Mouse (Mus musculus) CH12.LX (cell line): Measurements from ENCODE around the gene Ank. TPM values are rescaled to one million over a fixed set of nuclear protein-coding genes. Genes with fewer than 3 reads are reported as not detected.

ENCODE experiments used
- DNase-seq: peaks from one replicate; pipeline ENCODE4 v3.0.0-alpha.2; 2013; ENCODE audit errors: extremely low read depth
- H3K27ac ChIP-seq: 2 replicates; pipeline ENCODE4 v1.5.1; 2012; ENCODE audit warnings: low read depth, mild to moderate bottlenecking, control low read depth, moderate library complexity; ENCODE audit not compliant: insufficient read depth
- H3K27me3 ChIP-seq: replicated peaks from 2 replicates; pipeline ENCODE3; 2012; ENCODE audit warnings: inconsistent platforms
- H3K36me3 ChIP-seq, 2 experiments: replicated peaks in 1 of 2; 2 replicates each; pipeline versions ENCODE3 to v1.6.1; 2012; ENCODE audit warnings: inconsistent platforms in 1 of 2, low read length in 1 of 2, mild to moderate bottlenecking in 1 of 2, mixed read lengths in 1 of 2, moderate library complexity in 1 of 2; ENCODE audit not compliant: control insufficient read depth in 1 of 2, insufficient read depth in 1 of 2
- H3K4me1 ChIP-seq, 2 experiments: 2 replicates each; pipeline ENCODE4 v1.6.1; 2012; ENCODE audit warnings: inconsistent platforms in 1 of 2, moderate library complexity in 1 of 2; ENCODE audit not compliant: insufficient read depth in 2 of 2, control insufficient read depth in 1 of 2
- H3K4me2 ChIP-seq: 2 replicates; pipeline ENCODE4 v1.6.1; 2012; ENCODE audit warnings: low read depth, mild to moderate bottlenecking, control low read depth; ENCODE audit not compliant: poor library complexity, insufficient read depth, severe bottlenecking
- H3K4me3 ChIP-seq, 3 experiments: fragments of 150-350 bp in 1 of 3; sonication (generic) in 1 of 3; replicated peaks in 1 of 3; 2 replicates each; pipeline versions ENCODE3 to v1.5.1; 2011 to 2012; ENCODE audit warnings: low read depth in 2 of 3, low read length in 2 of 3, mild to moderate bottlenecking in 2 of 3, moderate library complexity in 2 of 3, control low read depth in 1 of 3, improper control_type of control experiment in 1 of 3, inconsistent platforms in 1 of 3, mixed read lengths in 1 of 3; ENCODE audit not compliant: poor library complexity in 1 of 3
- H3K79me2 ChIP-seq: replicated peaks from 2 replicates; pipeline ENCODE4 v1.6.1; 2012; ENCODE audit warnings: mild to moderate bottlenecking, moderate library complexity; ENCODE audit not compliant: control insufficient read depth, poor library complexity, insufficient read depth, severe bottlenecking; ENCODE audit errors: extremely low read depth
- H3K9ac ChIP-seq: 2 replicates; pipeline ENCODE4 v1.6.1; 2012; ENCODE audit warnings: low read depth, mild to moderate bottlenecking, control low read depth, moderate library complexity; ENCODE audit not compliant: insufficient read depth
- H3K9me3 ChIP-seq: replicated peaks from 2 replicates; pipeline ENCODE3; 2012; ENCODE audit warnings: low read length, inconsistent platforms, mixed read lengths
- CHD1 ChIP-seq: IDR thresholded peaks from 2 replicates; pipeline ENCODE4 v1.6.1; 2012; ENCODE audit warnings: low read depth, low read length, improper control_type of control experiment, inconsistent platforms
- CTCF ChIP-seq, 2 experiments: IDR thresholded peaks in 1 of 2; conservative IDR thresholded peaks in 1 of 2; 2 replicates each; pipeline ENCODE4 v1.5.1; 2011 to 2012; ENCODE audit warnings: low read depth in 2 of 2, low read length in 2 of 2, improper control_type of control experiment in 1 of 2, inconsistent platforms in 1 of 2, mild to moderate bottlenecking in 1 of 2, moderate library complexity in 1 of 2
- E2F4 ChIP-seq: IDR thresholded peaks from 2 replicates; pipeline ENCODE4 v1.6.1; 2011; ENCODE audit warnings: low read depth, low read length, improper control_type of control experiment; ENCODE audit not compliant: insufficient replicate concordance
- EP300 ChIP-seq: IDR thresholded peaks from 2 replicates; pipeline ENCODE4 v1.6.1; 2011; ENCODE audit warnings: low read length, improper control_type of control experiment
- IRF4 ChIP-seq: IDR thresholded peaks from 2 replicates; pipeline ENCODE4 v1.6.1; 2014; ENCODE audit warnings: low read depth, mild to moderate bottlenecking, inconsistent platforms, low read length, improper control_type of control experiment
- JUN ChIP-seq: IDR thresholded peaks from 2 replicates; pipeline ENCODE4 v1.6.1; 2011; ENCODE audit warnings: low read depth, mild to moderate bottlenecking, low read length, improper control_type of control experiment, moderate library complexity; ENCODE audit not compliant: insufficient read depth
- JUND ChIP-seq: conservative IDR thresholded peaks from 2 replicates; pipeline ENCODE4 v1.6.1; 2011; ENCODE audit warnings: low read depth, low read length, improper control_type of control experiment
- KAT2A ChIP-seq: IDR thresholded peaks from 2 replicates; pipeline ENCODE4 v1.6.1; 2012; ENCODE audit warnings: low read length, improper control_type of control experiment, inconsistent platforms; ENCODE audit not compliant: insufficient replicate concordance
- MAFK ChIP-seq: IDR thresholded peaks from 2 replicates; pipeline ENCODE4 v1.6.1; 2011; ENCODE audit warnings: low read length, improper control_type of control experiment; ENCODE audit not compliant: insufficient replicate concordance
- MYC ChIP-seq: IDR thresholded peaks from 2 replicates; pipeline ENCODE4 v1.6.1; 2011; ENCODE audit warnings: low read depth, mild to moderate bottlenecking, improper control_type of control experiment, low read length
- NELFE ChIP-seq: IDR thresholded peaks from 2 replicates; pipeline ENCODE4 v1.6.1; 2011; ENCODE audit warnings: low read depth, low read length, improper control_type of control experiment
- PAX5 ChIP-seq: IDR thresholded peaks from 2 replicates; pipeline ENCODE4 v1.6.1; 2012; ENCODE audit warnings: low read length, inconsistent platforms, mixed read lengths
- POLR2A ChIP-seq: IDR thresholded peaks from 2 replicates; pipeline ENCODE4 v1.6.1; 2011; ENCODE audit warnings: low read depth, mild to moderate bottlenecking, improper control_type of control experiment, low read length
- POLR2AphosphoS2 ChIP-seq: IDR thresholded peaks from 2 replicates; pipeline ENCODE4 v1.6.1; 2011; ENCODE audit warnings: low read depth, low read length, improper control_type of control experiment
- SIN3A ChIP-seq: IDR thresholded peaks from 2 replicates; pipeline ENCODE4 v1.6.1; 2012; ENCODE audit warnings: low read length, improper control_type of control experiment, inconsistent platforms
- SMC3 ChIP-seq: IDR thresholded peaks from 2 replicates; pipeline ENCODE4 v1.6.1; 2011; ENCODE audit warnings: low read depth, low read length, improper control_type of control experiment
- TBP ChIP-seq: conservative IDR thresholded peaks from 2 replicates; pipeline ENCODE4 v1.6.1; 2011; ENCODE audit warnings: low read depth, low read length, improper control_type of control experiment
- UBTF ChIP-seq: IDR thresholded peaks from 2 replicates; pipeline ENCODE4 v1.6.1; 2012; ENCODE audit warnings: low read depth, mild to moderate bottlenecking, inconsistent platforms, low read length, improper control_type of control experiment, moderate library complexity
- USF1 ChIP-seq: IDR thresholded peaks from 2 replicates; pipeline ENCODE4 v1.6.1; 2014; ENCODE audit warnings: low read depth, mild to moderate bottlenecking, inconsistent platforms, low read length, improper control_type of control experiment
- USF2 ChIP-seq: conservative IDR thresholded peaks from 2 replicates; pipeline ENCODE4 v1.6.1; 2011; ENCODE audit warnings: low read depth, low read length, improper control_type of control experiment
- ZKSCAN1 ChIP-seq: IDR thresholded peaks from 2 replicates; pipeline ENCODE4 v1.6.1; 2012; ENCODE audit warnings: low read depth, inconsistent platforms, low read length, improper control_type of control experiment, borderline replicate concordance
- ZMIZ1 ChIP-seq: IDR thresholded peaks from 2 replicates; pipeline ENCODE4 v1.6.1; 2012; ENCODE audit warnings: low read depth, mild to moderate bottlenecking, inconsistent platforms, low read length, improper control_type of control experiment
- dilution Hi-C: fragments of 300-500 bp; cut with MboI; formaldehyde crosslinking; loops from 2 replicates; pipeline ENCODE4 v1.14.3; 2020; ENCODE audit warnings: low sequenced_read_pairs; ENCODE audit not compliant: extremely low pct_unique_long_range_greater_than_20kb, extremely low pct_ligation_motif_present
- in situ Hi-C: fragments of 300-500 bp; cut with MboI; formaldehyde crosslinking; loops from 3 replicates; pipeline ENCODE4 v1.14.3; 2019; ENCODE audit warnings: low sequenced_read_pairs, low pct_ligation_motif_present, low pct_unique_long_range_greater_than_20kb, mixed read lengths
- polyA plus RNA-seq: library from polyadenylated mRNA; unstranded; fragments of >175 nt; gene quantifications from 2 replicates; pipeline ENCODE4 v1.2.1, GENCODE M21; 2012; ENCODE audit warnings: low read depth; ENCODE audit not compliant: insufficient read length
- total RNA-seq, 2 experiments: library from RNA; depleted of rRNA; stranded (reverse); fragments of 300-350 nt in 1 of 2; fragments of >200 nt in 1 of 2; gene quantifications; 2 replicates each; pipeline ENCODE4 v1.2.3; 2012 to 2014

Ank gene
- total and polyA plus RNA-seq, 3 experiments, result 4.6 to 12.4 (median 8.6) TPM

DNA sequence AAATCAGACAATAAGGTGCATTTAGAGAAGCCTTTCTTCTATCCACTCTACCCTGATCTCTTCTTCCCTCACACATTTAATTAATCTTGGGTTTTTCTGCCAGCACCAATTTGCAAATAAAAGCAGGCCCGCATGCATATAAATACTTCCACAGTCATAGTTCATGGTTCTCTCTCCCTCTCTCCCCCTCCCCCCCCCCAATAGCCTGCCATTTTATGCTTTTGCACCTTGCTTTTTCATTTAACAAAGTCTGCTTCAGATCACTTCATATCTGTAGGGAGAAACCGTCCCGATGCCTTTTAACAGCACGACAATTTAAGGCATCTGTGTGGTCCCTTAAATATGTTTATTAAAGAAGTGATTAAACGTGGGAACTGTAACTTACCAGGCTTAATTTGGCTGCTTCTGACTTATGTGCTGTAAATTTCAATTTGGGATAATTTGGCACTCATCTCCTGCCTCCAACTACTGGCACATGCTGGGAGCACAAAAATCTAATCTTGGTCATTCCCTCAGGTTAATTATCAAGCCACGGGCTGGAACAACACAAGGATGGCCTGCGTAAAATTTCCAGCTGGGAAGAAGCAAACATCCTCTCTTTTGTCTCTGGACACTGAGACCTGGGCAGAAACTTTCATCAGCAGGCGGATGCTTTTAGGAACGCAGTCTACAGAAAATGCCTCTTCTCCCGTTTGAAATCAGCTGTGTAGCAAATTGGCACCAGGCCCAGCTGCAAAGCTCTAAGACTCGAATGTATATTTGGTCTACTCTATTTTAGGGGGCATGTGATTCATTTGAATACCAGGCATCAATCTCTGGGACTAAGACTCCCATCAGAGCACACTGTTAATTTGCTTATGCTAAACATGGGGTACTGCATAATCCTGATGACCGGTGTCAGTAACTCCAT, 4.9 kb upstream of the Ank start:
- dilution Hi-C loops, result no loop called here
- DNase-seq, result no peak
- Histone ChIP-seq H3K4me3 (no peak overlapping the region), H3K4me1 (peaks cover 0 to 5% of the 10 kb centered on the region in 2 experiments; a peak in 1 of 4 replicates), H3K9me3 (no peaks in the 10 kb centered on the region), H3K4me2 (no peak overlapping the region), H3K36me3 (no peaks in the 10 kb centered on the region), H3K27me3 (peaks cover 4% of the 10 kb centered on the region), H3K79me2 (no peaks in the 10 kb centered on the region), H3K27ac (no peak overlapping the region), H3K9ac (no peak overlapping the region)
- TF ChIP-seq E2F4 (no peak), KAT2A (no peak), SMC3 (no peak), JUND (no peak), UBTF (no peak), POLR2A (no peak), SIN3A (no peak), ZKSCAN1 (no peak)
- in situ Hi-C loops, result loop anchor here (25.0 kb wide), 1 partner anchor 124 kb away; no protein-coding TSS in a partner anchor

- H3K9me3 ChIP-seq, result no peaks in the 10 kb centered on the region
- in situ Hi-C loops, result loop anchor here (25.0 kb wide), 1 partner anchor 127 kb away; no protein-coding TSS in a partner anchor
- no peak for DNase-seq
- no peak overlapping the region for H3K27ac ChIP-seq
- H3K36me3 ChIP-seq, result no peaks in the 10 kb centered on the region
- no peak overlapping the region for H3K9ac ChIP-seq
- H3K4me3 ChIP-seq, result no peak overlapping the region
- dilution Hi-C loops, result no loop called here
- H3K79me2 ChIP-seq, result no peaks in the 10 kb centered on the region
- H3K4me1 ChIP-seq, result peaks cover 0 to 16% of the 10 kb centered on the region in 2 experiments; a peak in 2 of 4 replicates
- no peak overlapping the region for H3K4me2 ChIP-seq
- TF ChIP-seq POLR2AphosphoS2 (no peak), EP300 (no peak), CTCF (conservative IDR thresholded peaks at IDR 0.05 in 1 of 2, IDR thresholded peaks at IDR 0.05 in 1 of 2; ENCODE audit: low read depth in 2 of 2, low read length in 2 of 2) (no peak), SIN3A (no peak), POLR2A (no peak), TBP (no peak), ZMIZ1 (no peak), JUN (no peak), NELFE (no peak), IRF4 (no peak), USF2 (no peak), JUND (no peak), PAX5 (no peak), ZKSCAN1 (no peak), USF1 (no peak), CHD1 (no peak), MAFK (no peak), MYC (no peak)
- peaks cover 15% of the 10 kb centered on the region for H3K27me3 ChIP-seq
Measured at GRCm38 (mm10) chr15:27463876-27464275, 2.6 kb upstream of the Ank start.
